ENCODE assay signal across 8 mouse cellular contexts in the genomic region with DNA sequence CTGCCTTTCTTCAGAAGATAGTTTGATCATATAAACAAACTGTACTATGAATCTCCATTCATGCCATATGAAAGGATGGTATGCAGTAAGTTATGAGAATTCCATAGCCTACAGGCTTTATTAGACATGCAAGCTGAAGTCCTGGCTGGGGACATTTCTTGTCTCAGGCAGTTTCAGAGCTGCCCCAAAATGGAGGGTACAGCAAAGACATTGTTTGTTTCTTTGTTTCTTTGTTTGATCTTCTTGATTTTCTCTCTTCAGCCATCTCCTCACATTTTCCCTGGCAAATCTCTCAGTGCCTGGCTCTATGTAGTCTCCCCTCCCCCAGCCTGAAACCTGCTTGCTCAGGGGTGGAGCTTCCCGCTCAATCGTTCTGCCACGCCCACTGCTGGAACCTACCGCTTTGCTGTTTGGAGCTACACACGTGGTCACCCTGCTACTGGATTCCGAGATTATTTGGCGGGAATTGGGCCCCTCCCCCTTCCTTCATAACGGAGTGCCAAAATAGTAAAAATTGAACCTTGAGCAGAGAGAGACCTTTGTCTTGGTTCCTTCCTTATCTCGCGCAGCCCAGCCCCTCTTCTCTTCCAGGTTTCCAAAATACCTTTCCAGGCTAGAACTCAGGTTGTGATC. TPM values are rescaled to one million over a fixed set of nuclear protein-coding genes. Genes with fewer than 3 reads are reported as not detected.
DNase-seq lines count a peak whose midpoint lies in the region; ATAC-seq and TF ChIP-seq lines count a peak whose summit lies in the region.
"Not testable (repeated sequence)": the region's sequence is repeated elsewhere in the genome, so short reads cannot be mapped to it uniquely, and the experiment has no call there.

No protein-coding gene starts in this region.

- peaks cover 45% of the 10 kb centered on the region for H3K27me3 ChIP-seq in forebrain, embryonic 10.5 days (ENCODE audit: poor library complexity, severe bottlenecking)
- peaks cover 17% of the 10 kb centered on the region for H3K27me3 ChIP-seq in heart, embryonic 14.5 days (ENCODE audit: control insufficient read depth, insufficient read depth, low read length)
- H3K27me3 ChIP-seq in intestine, embryonic 15.5 days (replicated peaks); lung, embryonic 16.5 days (ENCODE audit: control insufficient read depth, insufficient read depth, low read depth, low read length): not testable (repeated sequence)
- peaks cover 25% of the 10 kb centered on the region for H3K27me3 ChIP-seq in limb, embryonic 13.5 days
- H3K27me3 ChIP-seq in neural tube, embryonic 13.5 days, result peaks cover 38% of the 10 kb centered on the region

- H3K9me3 ChIP-seq in forebrain, embryonic 10.5 days; heart, embryonic 14.5 days (ENCODE audit: control insufficient read depth, low read length); intestine, embryonic 15.5 days; limb, embryonic 13.5 days; lung, embryonic 16.5 days (ENCODE audit: control insufficient read depth, low read length); neural tube, embryonic 13.5 days: not testable (repeated sequence)

- not testable (repeated sequence) for ATAC-seq in heart, embryonic 14.5 days (ENCODE audit: insufficient number of reproducible peaks, insufficient read depth, low FRiP score, low read depth); intestine, embryonic 15.5 days; limb, embryonic 13.5 days (ENCODE audit: low FRiP score, low read depth); neural tube, embryonic 13.5 days (ENCODE audit: low read depth)
- peak; percentile 43; the same call in 1 of the 2 replicates for ATAC-seq in lung, embryonic 16.5 days (ENCODE audit: low read depth)

- peaks cover 18% of the 10 kb centered on the region for H3K4me1 ChIP-seq in forebrain, embryonic 10.5 days
- H3K4me1 ChIP-seq in heart, embryonic 14.5 days (ENCODE audit: control insufficient read depth in 2 of 2, insufficient read depth in 2 of 2, low read length in 2 of 2); intestine, embryonic 15.5 days (replicated peaks); lung, embryonic 16.5 days (replicated peaks; ENCODE audit: control insufficient read depth, insufficient read depth, low read length); neural tube, embryonic 13.5 days (replicated peaks): not testable (repeated sequence)
- H3K4me1 ChIP-seq in limb, embryonic 13.5 days, result peaks cover 15% of the 10 kb centered on the region

- DNase-seq in A20 (ENCODE audit: low read depth, low spot score), result peak; percentile 44
- peak; percentile 47 for DNase-seq in brain, embryonic 14.5 days (ENCODE audit: low read depth)
- peak; percentile 41 for DNase-seq in forebrain, embryonic 10.5 days (ENCODE audit: extremely low spot score, low spot score)

- not testable (repeated sequence) for TF ChIP-seq POLR2A in brain, embryonic 14.5 days (IDR thresholded peaks at IDR 0.05; ENCODE audit: borderline replicate concordance, extremely low read depth, insufficient read depth, insufficient read length, poor library complexity, severe bottlenecking)

- 3% methylated on average over 10 of the region's 10 CpGs for WGBS in forebrain, embryonic 10.5 days
- 4% methylated on average over 10 of the region's 10 CpGs for WGBS in heart, embryonic 14.5 days
- 3% methylated on average over 10 of the region's 10 CpGs for WGBS in intestine, embryonic 15.5 days
- 5% methylated on average over 10 of the region's 10 CpGs for WGBS in limb, embryonic 13.5 days
- 4% methylated on average over 10 of the region's 10 CpGs for WGBS in lung, embryonic 16.5 days
- WGBS in neural tube, embryonic 13.5 days, result 5% methylated on average over 10 of the region's 10 CpGs

- H3K4me2 ChIP-seq in heart, embryonic 14.5 days (ENCODE audit: low read length), result peak overlapping the region; percentile 43
- peak overlapping the region; percentile 43 for H3K4me2 ChIP-seq in intestine, embryonic 15.5 days (replicated peaks)
- H3K4me2 ChIP-seq in limb, embryonic 13.5 days (replicated peaks), result peak overlapping the region; percentile 51
- peak overlapping the region; percentile 5; the same call in 1 of the 2 replicates for H3K4me2 ChIP-seq in lung, embryonic 16.5 days (ENCODE audit: low read depth, low read length)
- peak overlapping the region; percentile 33 for H3K4me2 ChIP-seq in neural tube, embryonic 13.5 days

- H3K4me3 ChIP-seq in forebrain, embryonic 10.5 days, result peak overlapping the region; percentile 33
- not testable (repeated sequence) for H3K4me3 ChIP-seq in heart, embryonic 14.5 days (ENCODE audit: control insufficient read depth in 1 of 2, insufficient read depth in 1 of 2, low read depth in 1 of 2, low read length in 2 of 2); intestine, embryonic 15.5 days (replicated peaks); lung, embryonic 16.5 days (ENCODE audit: low read length); neural tube, embryonic 13.5 days
- H3K4me3 ChIP-seq in limb, embryonic 13.5 days, result peak overlapping the region; percentile 8; the same call in 1 of the 2 replicates

- not testable (repeated sequence) for H3K36me3 ChIP-seq in forebrain, embryonic 10.5 days (replicated peaks); heart, embryonic 14.5 days (ENCODE audit: control insufficient read depth, insufficient read depth, low read length); intestine, embryonic 15.5 days; limb, embryonic 13.5 days; lung, embryonic 16.5 days (ENCODE audit: control insufficient read depth, insufficient read depth, low read length); neural tube, embryonic 13.5 days

- not testable (repeated sequence) for H3K27ac ChIP-seq in forebrain, embryonic 10.5 days; heart, embryonic 14.5 days (replicated peaks in 1 of 2; ENCODE audit: control insufficient read depth in 1 of 2, insufficient read depth in 1 of 2, low read depth in 2 of 2, low read length in 2 of 2); intestine, embryonic 15.5 days; limb, embryonic 13.5 days; lung, embryonic 16.5 days (ENCODE audit: low read length); neural tube, embryonic 13.5 days (replicated peaks)

- TF ChIP-seq CTCF in brain, embryonic 14.5 days (IDR thresholded peaks at IDR 0.05; ENCODE audit: borderline replicate concordance, extremely low read depth, insufficient read depth, insufficient read length), result not testable (repeated sequence)

- not testable (repeated sequence) for H3K9ac ChIP-seq in heart, embryonic 14.5 days (ENCODE audit: low read length); intestine, embryonic 15.5 days; limb, embryonic 13.5 days; lung, embryonic 16.5 days (ENCODE audit: low read length); neural tube, embryonic 13.5 days

RNA-seq across cellular contexts. Expression of gene Fcgr3, which starts 23.6 kb away (rescaled TPM):
- polyA plus RNA-seq in brain, embryonic 14.5 days (2012; rRNA removed), result 4.9 and 7.4 TPM in 2 replicates
- polyA plus RNA-seq in forebrain, embryonic 10.5 days (2016; fragmentation: Nextera tagmentation; extraction: Ambion mirVana), result 3.2 and 4.5 TPM in 2 replicates
- 9.7 and 9.8 TPM in 2 replicates for polyA plus RNA-seq in heart, embryonic 14.5 days (2014; fragmentation: Nextera tagmentation; extraction: Ambion mirVana)
- 14.0 and 14.7 TPM in 2 replicates for polyA plus RNA-seq in intestine, embryonic 15.5 days (2015; fragmentation: Nextera tagmentation; extraction: Ambion mirVana)
- polyA plus RNA-seq in limb, embryonic 13.5 days (2015; fragmentation: Nextera tagmentation; extraction: Ambion mirVana), result 8.7 and 9.2 TPM in 2 replicates
- polyA plus RNA-seq in lung, embryonic 16.5 days (2015; fragmentation: Nextera tagmentation; extraction: Ambion mirVana), result 12.7 and 19.3 TPM in 2 replicates
- polyA plus RNA-seq in neural tube, embryonic 13.5 days (2015; fragmentation: Nextera tagmentation; extraction: Ambion mirVana), result 9.0 and 10.9 TPM in 2 replicates

RNA-seq across cellular contexts. Expression of gene Cfap126, which starts 25.4 kb away (rescaled TPM):
- polyA plus RNA-seq in brain, embryonic 14.5 days (2012; rRNA removed), result 9.8 and 16.7 TPM in 2 replicates
- 2.2 and 2.8 TPM in 2 replicates for polyA plus RNA-seq in forebrain, embryonic 10.5 days (2016; fragmentation: Nextera tagmentation; extraction: Ambion mirVana)
- polyA plus RNA-seq in heart, embryonic 14.5 days (2014; fragmentation: Nextera tagmentation; extraction: Ambion mirVana), result 3.0 and 4.7 TPM in 2 replicates
- 1.7 and 1.8 TPM in 2 replicates for polyA plus RNA-seq in intestine, embryonic 15.5 days (2015; fragmentation: Nextera tagmentation; extraction: Ambion mirVana)
- 0.86 and 1.5 TPM in 2 replicates for polyA plus RNA-seq in limb, embryonic 13.5 days (2015; fragmentation: Nextera tagmentation; extraction: Ambion mirVana)
- polyA plus RNA-seq in lung, embryonic 16.5 days (2015; fragmentation: Nextera tagmentation; extraction: Ambion mirVana), result 15.7 and 20.4 TPM in 2 replicates
- polyA plus RNA-seq in neural tube, embryonic 13.5 days (2015; fragmentation: Nextera tagmentation; extraction: Ambion mirVana), result 2.8 and 2.9 TPM in 2 replicates
